Mouse (Mus musculus) stomach, embryonic 14.5 days (tissue): Measurements from ENCODE around the gene Col4a4. TPM values are rescaled to one million over a fixed set of nuclear protein-coding genes. Genes with fewer than 3 reads are reported as not detected.

Source experiments
- ATAC-seq: fragments of 200-750 bp; cut with Nextera tagmentation; 2 replicates; pipeline ENCODE4 v1.8.0; 2017; ENCODE audit warnings: low read depth, moderate TSS enrichment; ENCODE audit not compliant: insufficient number of reproducible peaks, insufficient read depth, low FRiP score
- H3K27ac ChIP-seq: fragments of 300-500 bp; sonication (generic); 2 replicates; pipeline ENCODE4 v1.5.1; 2014; ENCODE audit warnings: mild to moderate bottlenecking, low read length, moderate library complexity, mixed read lengths
- H3K27me3 ChIP-seq: fragments of 300-500 bp; sonication (generic); 2 replicates; pipeline ENCODE4 v1.6.1; 2014; ENCODE audit warnings: low read length, control low read depth, mixed read lengths; ENCODE audit not compliant: control insufficient read depth, insufficient read depth
- H3K36me3 ChIP-seq: fragments of 300-500 bp; sonication (generic); 2 replicates; pipeline ENCODE4 v1.6.1; 2014; ENCODE audit warnings: mild to moderate bottlenecking, control low read depth, low read length, moderate library complexity, mixed read lengths; ENCODE audit not compliant: control insufficient read depth, insufficient read depth
- H3K4me1 ChIP-seq: fragments of 300-500 bp; sonication (generic); 2 replicates; pipeline ENCODE4 v1.6.1; 2014; ENCODE audit warnings: low read length, control low read depth, mixed read lengths; ENCODE audit not compliant: control insufficient read depth, insufficient read depth
- H3K4me2 ChIP-seq: fragments of 300-500 bp; sonication (generic); replicated peaks from 2 replicates; pipeline ENCODE4 v1.6.1; 2014; ENCODE audit warnings: low read depth, low read length, control low read depth
- H3K4me3 ChIP-seq: fragments of 300-500 bp; sonication (generic); 2 replicates; pipeline ENCODE4 v1.5.1; 2014; ENCODE audit warnings: low read depth, low read length, control low read depth
- H3K9ac ChIP-seq: fragments of 300-500 bp; sonication (generic); replicated peaks from 2 replicates; pipeline ENCODE4 v1.6.1; 2014; ENCODE audit warnings: low read depth, mild to moderate bottlenecking, control low read depth, low read length, moderate library complexity, mixed read lengths
- H3K9me3 ChIP-seq: fragments of 300-500 bp; sonication (generic); 2 replicates; pipeline ENCODE4 v1.6.1; 2016; ENCODE audit warnings: low read depth, low read length, control low read depth; ENCODE audit not compliant: control insufficient read depth
- WGBS: fragments of 180-500 bp; shearing (Covaris S2); extraction: QIAGEN DNeasy Blood & Tissue Kit; methylation state at CpG from one replicate; pipeline ENCODE4 v1.1.7; 2014; 5-methylcytosine and 5-hydroxymethylcytosine counted together
- polyA plus RNA-seq: library from polyadenylated mRNA; unstranded; fragments of >200 nt; fragmentation: Nextera tagmentation; extraction: Ambion mirVana; gene quantifications from 2 replicates; pipeline ENCODE4 v1.2.1, GENCODE M21; 2014

Gene Col4a4
- polyA plus RNA-seq, result 0.76 and 0.90 TPM in 2 replicates

DNA sequence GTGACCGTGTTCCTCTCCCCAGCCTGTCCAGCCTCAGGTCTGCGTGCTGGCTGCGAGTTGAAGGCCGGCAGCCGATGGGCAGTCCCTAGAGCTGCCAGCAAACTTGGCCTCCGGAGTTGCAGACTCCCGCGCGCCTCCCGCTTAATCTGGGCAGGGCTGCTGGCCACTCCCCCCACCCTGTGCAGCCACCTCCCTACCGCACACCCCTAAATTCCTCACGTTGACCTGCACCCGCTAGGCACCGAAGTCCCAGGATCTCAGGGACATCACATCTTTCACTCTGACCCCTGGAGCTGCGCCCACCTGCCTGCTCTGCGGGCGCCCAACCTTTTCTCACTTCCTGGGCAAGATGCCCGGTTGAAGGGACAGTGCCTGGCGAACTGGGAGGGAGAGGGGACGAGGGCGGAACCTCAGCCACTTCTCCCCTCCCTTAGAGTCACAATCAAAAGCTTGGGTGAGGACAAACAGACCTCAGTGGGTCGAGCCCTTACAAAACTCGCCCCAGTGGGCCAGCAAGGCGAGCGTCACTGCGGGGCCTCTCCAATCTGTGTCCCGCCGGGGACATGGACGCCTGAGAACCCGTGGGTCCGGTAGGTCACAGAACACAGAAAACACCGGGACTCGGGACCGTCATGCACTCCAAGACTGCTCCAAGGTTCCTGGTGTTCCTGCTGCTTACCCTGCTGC is at the start of gene Col4a4, which contains the start of gene Col4a3:
Col4a4 (minus strand) TSS at position 137 of the 687 bp plus-strand sequence.
Col4a3 (plus strand) TSS at position 209 of the 687 bp plus-strand sequence.
- Histone ChIP-seq H3K27ac (no peak within 1 kb of the TSS), H3K27me3 (peaks cover 6% of the 10 kb centered on the region; the same call in 1 of the 2 replicates), H3K4me1 (0 out of 2 replicates have a peak, but pooled peaks cover 4% of the 10 kb centered on the region), H3K4me2 (peak within 1 kb of the TSS; percentile 67), H3K36me3 (no peaks in the 10 kb centered on the region), H3K9me3 (no peaks in the 10 kb centered on the region), H3K9ac (no peak within 1 kb of the TSS), H3K4me3 (peak within 1 kb of the TSS; percentile 36)
- peak; percentile 75 for ATAC-seq
- WGBS, result 5% methylated on average over 34 of the region's 34 CpGs

DNA sequence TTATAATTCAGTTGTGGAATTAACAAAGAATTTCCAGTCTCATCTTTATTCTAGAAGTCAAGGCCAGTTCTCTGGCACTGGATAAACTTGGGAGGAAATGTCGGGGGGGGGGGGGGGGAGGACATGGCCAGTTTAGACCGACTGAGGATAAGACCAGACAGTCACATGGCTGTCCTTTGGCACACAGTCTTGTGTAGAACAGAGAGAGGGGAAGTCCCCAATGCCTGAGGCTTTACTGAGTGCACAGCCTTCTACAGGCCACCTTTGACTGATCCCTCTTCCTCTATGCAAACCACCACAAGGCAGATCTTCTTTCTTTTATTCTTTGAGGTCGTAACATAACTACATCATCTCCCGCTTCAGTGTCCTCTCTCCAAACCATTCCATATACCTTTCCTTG is 49.7 kb upstream of the Col4a4 start:
- Histone ChIP-seq H3K4me2 (no peak overlapping the region), H3K4me1 (no peaks in the 10 kb centered on the region), H3K9ac (no peak overlapping the region), H3K36me3 (no peaks in the 10 kb centered on the region), H3K4me3 (no peak overlapping the region), H3K27ac (no peak overlapping the region), H3K9me3 (no peaks in the 10 kb centered on the region), H3K27me3 (no peaks in the 10 kb centered on the region)
- ATAC-seq, result no peak
- WGBS, result 69% methylated on average over 4 of the region's 4 CpGs

DNA sequence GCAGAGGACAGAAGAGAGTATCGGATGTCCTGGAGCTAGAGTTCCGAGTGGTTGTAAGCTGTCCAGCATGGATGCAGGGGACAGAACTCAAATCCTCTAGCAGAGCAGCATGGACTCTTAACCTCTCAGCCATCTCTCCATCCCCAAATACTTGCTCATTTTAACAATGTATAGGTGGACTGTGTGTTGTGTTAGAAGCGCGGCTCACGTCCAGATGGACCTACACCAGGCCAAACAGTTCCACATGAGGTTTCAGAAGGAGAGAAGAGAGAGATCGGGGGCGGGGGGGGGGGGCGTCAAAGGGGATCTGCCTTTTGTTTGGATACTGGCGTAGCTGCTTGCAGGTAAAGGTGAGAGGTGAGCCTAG is 48.6 kb upstream of the Col4a4 start:
- Histone ChIP-seq H3K27me3 (no peaks in the 10 kb centered on the region), H3K4me2 (no peak overlapping the region), H3K4me1 (no peaks in the 10 kb centered on the region), H3K9me3 (no peaks in the 10 kb centered on the region), H3K27ac (no peak overlapping the region), H3K9ac (no peak overlapping the region), H3K4me3 (no peak overlapping the region), H3K36me3 (no peaks in the 10 kb centered on the region)
- no peak for ATAC-seq
- 85% methylated on average over 8 of the region's 9 CpGs for WGBS

DNA sequence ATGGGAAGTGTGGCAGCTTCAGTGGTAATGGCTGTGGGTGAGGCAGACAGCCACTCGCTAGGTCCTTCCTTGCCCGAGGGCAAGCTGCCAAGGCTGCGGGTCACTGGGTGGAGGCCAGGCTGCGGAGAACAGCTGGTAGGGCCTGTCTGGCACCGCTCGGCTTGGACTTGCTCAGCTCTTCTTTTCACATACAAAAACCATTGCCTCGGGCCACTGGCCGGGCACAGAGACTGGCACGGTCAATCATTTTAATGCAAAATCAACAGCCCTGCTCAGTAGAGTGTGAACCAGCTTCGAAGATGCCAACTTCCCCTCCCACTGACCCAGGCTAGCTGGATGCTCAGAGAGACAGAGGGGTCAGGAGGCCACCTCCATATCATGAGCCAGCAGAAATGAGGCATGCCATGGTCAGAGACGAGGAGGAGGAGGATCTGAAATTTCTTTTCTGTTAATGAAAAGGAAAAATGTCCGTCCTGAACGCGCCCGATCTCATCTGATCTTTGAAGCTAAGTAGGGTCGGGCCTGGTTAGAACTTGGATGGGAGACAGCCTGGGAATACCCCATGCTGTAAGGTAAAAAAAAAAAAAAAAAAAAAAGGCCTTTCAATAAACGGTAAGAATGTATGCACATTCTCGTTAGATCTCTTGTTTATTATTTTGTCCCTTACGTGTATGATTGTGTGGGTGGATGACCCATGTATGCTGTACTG is 48.0 kb upstream of the Col4a4 start:
- no peaks in the 10 kb centered on the region for H3K9me3 ChIP-seq
- no peaks in the 10 kb centered on the region for H3K36me3 ChIP-seq
- H3K27me3 ChIP-seq, result no peaks in the 10 kb centered on the region
- H3K4me3 ChIP-seq, result no peak overlapping the region
- no peak overlapping the region for H3K4me2 ChIP-seq
- no peak; the same call in 1 of the 2 replicates for ATAC-seq
- H3K9ac ChIP-seq, result no peak overlapping the region
- H3K27ac ChIP-seq, result no peak overlapping the region
- no peaks in the 10 kb centered on the region for H3K4me1 ChIP-seq
- WGBS, result 86% methylated on average over 19 of the region's 19 CpGs

DNA sequence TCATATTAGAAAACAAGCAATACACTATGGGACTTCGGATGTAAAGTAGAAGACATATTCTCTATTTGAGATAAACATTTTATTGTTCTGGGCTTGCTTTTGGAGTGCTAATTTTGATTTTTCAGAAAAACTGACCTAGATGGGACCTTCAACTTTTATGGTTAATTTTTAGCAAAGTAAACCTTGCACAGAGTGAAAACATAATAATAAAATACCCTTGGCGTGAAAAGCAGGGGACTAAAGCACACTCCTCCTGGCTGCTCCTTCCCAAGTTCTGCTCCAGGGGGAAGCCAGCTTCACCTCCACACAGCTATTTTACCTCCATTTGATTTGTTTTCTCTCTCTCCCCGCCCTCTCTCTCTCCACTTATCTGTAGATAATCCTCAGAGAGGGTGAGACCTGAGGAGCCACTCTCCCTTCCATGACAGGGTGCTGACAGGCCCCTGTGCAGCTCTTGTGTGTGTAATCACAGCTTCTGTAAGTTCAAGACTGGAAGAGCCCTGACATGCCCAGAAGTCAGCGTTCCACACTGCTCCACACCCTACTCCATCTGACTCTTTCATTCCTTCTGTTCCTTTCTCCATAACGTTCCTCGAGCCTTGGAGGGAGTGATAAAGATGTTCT is 44.6 kb upstream of the Col4a4 start:
- H3K4me1 ChIP-seq, result no peaks in the 10 kb centered on the region
- no peak overlapping the region for H3K4me3 ChIP-seq
- no peaks in the 10 kb centered on the region for H3K9me3 ChIP-seq
- 63% methylated on average over 6 of the region's 6 CpGs for WGBS
- no peaks in the 10 kb centered on the region for H3K27me3 ChIP-seq
- no peaks in the 10 kb centered on the region for H3K36me3 ChIP-seq
- no peak overlapping the region for H3K27ac ChIP-seq
- ATAC-seq, result no peak
- H3K4me2 ChIP-seq, result no peak overlapping the region
- H3K9ac ChIP-seq, result no peak overlapping the region

DNA sequence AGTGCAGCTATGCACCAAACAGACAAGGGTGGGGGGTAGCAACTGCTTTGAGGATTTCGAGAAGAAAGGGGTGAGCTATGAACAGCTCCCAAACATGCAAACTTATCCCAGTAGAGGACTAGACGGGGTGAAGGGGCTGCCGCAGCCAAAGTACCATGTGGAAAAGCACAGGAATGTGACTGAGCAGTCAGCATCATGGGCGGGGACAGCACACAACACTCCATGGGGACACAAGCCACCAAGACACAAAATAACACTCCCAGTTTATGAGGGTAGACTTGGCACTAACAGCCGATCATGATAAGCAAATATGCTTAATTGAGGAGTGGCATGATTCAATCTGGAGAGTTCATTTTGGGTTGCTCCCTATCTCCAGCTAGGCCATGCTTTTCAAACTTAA is 42.8 kb upstream of the Col4a4 start:
- H3K36me3 ChIP-seq, result no peaks in the 10 kb centered on the region
- no peak overlapping the region for H3K4me3 ChIP-seq
- H3K4me1 ChIP-seq, result no peaks in the 10 kb centered on the region
- ATAC-seq, result no peak
- H3K9me3 ChIP-seq, result no peaks in the 10 kb centered on the region
- 82% methylated on average over 5 of the region's 5 CpGs for WGBS
- H3K27me3 ChIP-seq, result no peaks in the 10 kb centered on the region
- H3K27ac ChIP-seq, result no peak overlapping the region
- no peak overlapping the region for H3K9ac ChIP-seq
- no peak overlapping the region for H3K4me2 ChIP-seq

DNA sequence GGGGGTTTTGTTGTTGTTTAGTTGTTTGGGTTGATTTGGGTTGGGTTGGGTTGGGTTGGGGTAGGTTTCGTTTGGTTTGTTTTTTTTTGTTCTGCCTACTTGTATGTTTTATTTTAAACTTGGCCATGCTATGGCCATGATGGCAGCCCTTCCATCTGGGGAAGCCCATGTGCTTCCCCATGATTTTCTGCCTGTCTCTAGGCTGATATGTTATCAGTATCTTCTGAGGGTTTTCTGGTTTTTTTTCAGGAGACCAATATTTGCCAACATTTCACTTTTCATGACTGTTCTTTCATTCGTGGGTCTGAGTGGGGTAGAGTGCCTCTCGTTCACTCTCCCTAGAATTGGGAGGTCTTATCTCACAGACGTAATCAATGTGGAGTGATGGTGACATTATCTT is 41.0 kb upstream of the Col4a4 start:
- H3K36me3 ChIP-seq, result no peaks in the 10 kb centered on the region
- H3K9ac ChIP-seq, result no peak overlapping the region
- H3K4me2 ChIP-seq, result no peak overlapping the region
- no peak overlapping the region for H3K27ac ChIP-seq
- no peak for ATAC-seq
- no peaks in the 10 kb centered on the region for H3K27me3 ChIP-seq
- H3K4me1 ChIP-seq, result no peaks in the 10 kb centered on the region
- H3K9me3 ChIP-seq, result no peaks in the 10 kb centered on the region
- H3K4me3 ChIP-seq, result no peak overlapping the region
- 38% methylated on average over 4 of the region's 4 CpGs for WGBS

DNA sequence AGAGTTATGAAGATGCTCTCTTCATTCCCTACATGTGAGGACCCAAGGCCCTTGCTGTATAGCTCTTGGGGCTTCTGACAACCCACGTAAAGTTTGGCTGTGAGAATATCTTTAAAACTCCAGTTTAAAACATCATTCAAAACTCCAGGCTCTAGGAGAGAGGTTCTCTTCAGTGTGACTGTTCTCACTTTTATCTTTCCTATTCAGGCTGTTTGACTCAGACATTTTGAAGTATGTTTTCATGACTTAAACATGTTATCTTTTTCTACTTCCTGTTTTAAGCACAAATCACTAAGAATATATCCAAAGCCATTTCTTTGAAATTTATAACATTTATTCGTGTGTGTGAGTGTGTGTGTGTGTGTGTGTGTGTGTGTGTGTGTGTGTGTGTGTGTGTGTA is 38.8 kb upstream of the Col4a4 start:
- no peak overlapping the region for H3K27ac ChIP-seq
- H3K4me2 ChIP-seq, result no peak overlapping the region
- H3K27me3 ChIP-seq, result no peaks in the 10 kb centered on the region
- no peaks in the 10 kb centered on the region for H3K4me1 ChIP-seq
- H3K36me3 ChIP-seq, result no peaks in the 10 kb centered on the region
- ATAC-seq, result no peak
- H3K9ac ChIP-seq, result no peak overlapping the region
- no peaks in the 10 kb centered on the region for H3K9me3 ChIP-seq
- WGBS, result 68% methylated on average over 2 of the region's 2 CpGs
- H3K4me3 ChIP-seq, result no peak overlapping the region
